Mouse (Mus musculus) frontal cortex, postnatal 10 days (tissue): Measurements from ENCODE around the gene Fhdc1.

ENCODE experiments used
- DNase-seq, 2 experiments: peaks; one replicate each; pipeline ENCODE4 v3.0.0; 2022; ENCODE audit warnings: low spot score in 2 of 2, mixed read lengths in 1 of 2

The Fhdc1 gene

DNA sequence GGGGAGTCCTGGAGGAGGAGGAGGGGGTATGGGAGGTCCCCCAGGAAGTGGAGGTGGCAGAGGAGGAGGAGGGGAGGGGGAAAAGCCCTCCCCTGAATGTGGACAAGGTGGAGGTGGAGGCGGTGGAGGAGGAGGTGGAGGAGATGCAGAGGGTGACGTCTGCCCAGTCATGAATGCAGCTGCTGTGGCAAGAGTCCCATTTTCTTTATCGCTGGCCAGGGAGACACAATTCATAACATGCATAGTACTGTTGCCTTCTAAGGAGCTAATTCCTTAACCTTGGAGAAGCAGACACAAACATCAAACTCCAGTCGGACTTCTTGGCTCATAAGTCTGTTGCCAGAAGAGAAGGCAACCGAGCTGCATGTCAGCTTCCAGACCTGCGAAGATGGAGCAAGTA lies 5.8 kb downstream of the Fhdc1 start:
- DNase-seq: no peak

GRCm38 (mm10) chr3:84472955-84473354 lies 7.3 kb downstream of the Fhdc1 start:
- no peak for DNase-seq

- DNase-seq: no peak
Observed at GRCm38 (mm10) chr3:84472527-84472926, 7.7 kb downstream of the Fhdc1 start.

DNA sequence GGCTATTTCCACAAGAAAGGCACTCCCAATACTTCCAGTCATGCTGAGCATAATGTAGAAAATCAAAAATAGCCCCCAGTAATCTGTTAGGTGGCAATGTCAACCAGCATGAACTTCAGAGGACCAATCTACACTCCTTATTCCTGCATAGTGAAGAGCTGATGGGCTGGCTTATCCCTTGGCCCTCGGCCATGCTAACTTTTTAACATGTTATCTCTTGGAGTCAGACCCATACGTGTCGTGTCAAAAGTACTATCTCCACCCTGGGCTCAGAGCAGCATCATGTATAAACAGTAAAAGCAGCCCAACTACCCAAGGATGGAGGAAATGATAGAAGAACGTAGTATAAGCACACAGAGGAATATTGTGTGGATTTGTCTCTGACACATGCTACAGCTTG lies 9.1 kb downstream of the Fhdc1 start:
- DNase-seq: no peak

GRCm38 (mm10) chr3:84468111-84468453 lies 12.1 kb downstream of the Fhdc1 start:
- no peak for DNase-seq

GRCm38 (mm10) chr3:84467419-84468110 lies 12.7 kb downstream of the Fhdc1 start:
- DNase-seq: no peak

DNA sequence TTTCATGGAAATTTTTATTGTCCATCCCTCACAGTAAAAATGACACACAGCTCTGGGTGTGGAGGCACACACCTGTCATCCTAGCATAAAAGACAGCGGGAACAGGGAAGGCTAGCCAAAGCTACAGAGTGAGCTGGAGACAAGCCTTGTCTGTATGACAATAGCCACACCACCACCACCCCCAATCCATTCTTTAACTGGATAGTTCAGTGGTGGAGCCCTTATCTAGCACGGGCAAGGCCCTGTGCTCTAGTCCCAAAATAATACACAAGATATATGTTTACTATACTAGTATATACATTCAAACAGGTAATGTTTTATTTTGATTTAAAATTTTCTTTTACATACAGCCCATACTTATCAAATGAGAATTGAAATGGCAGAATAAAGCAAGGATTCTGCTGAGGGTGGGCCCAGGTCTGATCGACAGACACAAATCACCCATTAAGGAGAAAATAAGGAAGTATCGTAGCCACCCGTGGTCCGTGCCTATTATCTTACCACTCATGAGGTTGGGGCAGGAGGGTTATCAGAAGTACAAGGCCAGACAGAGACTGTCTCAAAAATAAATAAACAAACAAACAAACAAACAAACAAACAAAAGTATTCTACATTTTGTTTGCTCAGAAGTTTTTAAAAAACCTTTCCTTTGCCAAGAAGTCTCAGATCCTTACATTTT lies 14.3 kb downstream of the Fhdc1 start:
- no peak for DNase-seq

DNA sequence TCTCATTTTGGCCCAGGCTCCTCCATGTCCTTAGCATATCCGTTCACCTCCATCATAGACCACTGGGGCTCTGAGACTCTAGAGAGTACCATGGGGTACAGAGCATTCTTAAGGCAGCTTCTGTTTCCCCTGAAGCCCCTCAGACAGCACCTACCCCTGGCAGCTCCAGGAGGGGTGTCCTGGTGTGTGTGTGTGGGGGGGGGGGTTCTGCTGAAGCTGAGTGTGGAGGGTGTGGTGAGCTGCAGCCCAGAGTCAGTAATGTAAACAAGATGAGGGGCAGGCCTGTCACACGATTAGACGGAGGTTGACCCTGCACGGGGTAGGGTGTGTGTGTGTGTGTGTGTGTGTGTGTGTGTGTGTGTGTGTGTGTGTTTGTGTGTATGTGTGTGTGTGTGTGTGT lies 18.5 kb downstream of the Fhdc1 start:
- DNase-seq: no peak

- DNase-seq: no peak
Observed at GRCm38 (mm10) chr3:84460952-84461351, 19.3 kb downstream of the Fhdc1 start.

- DNase-seq: no peak
Observed at GRCm38 (mm10) chr3:84460499-84460898, 19.7 kb downstream of the Fhdc1 start.

DNA sequence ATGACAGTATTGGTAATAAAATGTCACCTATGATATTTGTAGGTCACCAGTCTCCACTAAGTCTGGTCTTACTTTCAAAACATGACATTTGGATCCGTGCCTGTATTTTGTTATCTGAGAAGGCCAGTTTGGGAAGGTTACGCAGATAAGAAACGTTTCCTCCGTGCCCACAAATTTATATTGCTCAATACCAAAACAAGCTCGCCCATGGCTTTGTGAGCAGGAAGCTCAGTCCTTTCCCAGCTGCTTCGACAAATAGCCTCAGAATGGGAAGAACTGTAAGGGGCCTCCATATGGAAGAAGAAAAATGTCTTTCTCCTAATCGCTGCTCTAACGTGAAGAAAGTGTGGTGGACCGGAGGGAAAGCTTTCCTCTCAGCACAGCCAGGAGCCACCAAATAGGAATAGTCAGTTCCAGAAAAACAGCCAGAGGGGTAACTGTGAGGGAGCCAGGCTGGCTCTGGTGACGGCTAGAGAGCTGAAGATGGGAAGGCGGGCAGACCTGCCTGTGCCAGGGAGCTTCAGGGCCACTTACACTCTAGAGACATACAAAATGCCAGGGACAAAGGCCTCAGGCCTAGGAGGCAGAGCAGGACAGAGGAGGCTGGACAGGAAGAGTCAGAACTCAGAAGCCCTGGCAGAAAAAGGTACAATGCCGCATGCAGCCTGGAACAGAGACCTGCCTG lies 24.4 kb downstream of the Fhdc1 start:
- DNase-seq: no peak

GRCm38 (mm10) chr3:84450651-84451050 lies 29.6 kb downstream of the Fhdc1 start:
- DNase-seq: no peak

DNA sequence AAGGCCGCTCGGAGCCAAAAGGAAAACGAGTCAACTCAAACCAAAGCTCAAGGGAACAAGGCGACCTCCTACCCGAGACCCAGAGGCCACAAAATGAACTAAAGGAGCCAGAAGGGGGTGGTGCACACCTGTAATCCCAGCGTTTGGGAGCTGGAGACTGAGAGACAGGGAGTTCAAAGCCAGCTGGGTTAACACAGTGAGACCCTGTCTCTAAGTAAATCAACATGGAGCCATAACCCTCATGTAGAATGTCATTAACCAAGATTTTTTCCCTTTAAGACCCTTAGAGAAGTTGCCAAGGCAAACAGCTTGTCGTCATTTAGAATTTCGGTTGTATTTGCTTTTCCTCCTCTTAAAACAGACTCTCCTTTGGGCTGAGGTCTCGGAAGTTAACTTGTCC lies 31.2 kb downstream of the Fhdc1 start:
- no peak for DNase-seq

DNA sequence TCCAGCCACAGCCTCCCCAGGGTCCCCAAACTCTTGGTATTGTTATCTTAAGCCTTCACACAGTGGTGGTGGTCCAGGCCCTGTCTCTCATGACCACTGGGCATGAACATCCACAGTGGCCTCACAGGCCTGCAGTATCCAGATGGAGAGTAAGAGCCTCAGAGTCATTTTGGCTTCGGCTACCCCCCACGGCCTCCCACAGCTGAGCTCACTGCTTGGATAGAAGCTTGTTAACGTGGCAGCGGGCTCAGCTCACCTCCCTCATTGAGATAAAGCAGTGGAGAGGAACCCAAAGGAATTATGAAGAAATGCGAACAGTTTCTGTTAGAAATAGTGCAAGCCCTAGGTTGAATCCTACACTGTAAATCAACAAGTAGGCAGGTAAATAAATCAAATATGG lies 32.4 kb downstream of the Fhdc1 start:
- DNase-seq: no peak

DNA sequence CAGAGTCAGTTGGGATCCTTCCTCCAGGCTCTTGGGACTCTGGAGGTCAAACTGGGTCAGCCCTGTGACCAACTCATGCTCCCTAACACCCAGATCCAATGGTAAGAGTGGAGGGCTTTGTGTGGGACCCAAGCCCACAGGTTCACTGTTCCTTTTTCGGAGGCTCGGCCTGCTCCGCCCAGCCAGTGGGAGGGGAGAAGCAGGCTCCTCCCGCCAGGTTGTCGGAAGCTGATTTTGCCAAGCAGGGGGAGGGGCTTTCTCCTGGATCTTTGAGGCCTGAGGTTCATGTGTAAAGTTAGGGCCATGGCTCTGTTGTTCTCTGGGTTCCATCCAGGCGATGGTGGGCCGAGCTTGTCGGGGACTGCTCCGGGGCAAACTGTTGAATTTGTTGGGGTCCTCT lies 34.4 kb downstream of the Fhdc1 start:
- DNase-seq: no peak

DNA sequence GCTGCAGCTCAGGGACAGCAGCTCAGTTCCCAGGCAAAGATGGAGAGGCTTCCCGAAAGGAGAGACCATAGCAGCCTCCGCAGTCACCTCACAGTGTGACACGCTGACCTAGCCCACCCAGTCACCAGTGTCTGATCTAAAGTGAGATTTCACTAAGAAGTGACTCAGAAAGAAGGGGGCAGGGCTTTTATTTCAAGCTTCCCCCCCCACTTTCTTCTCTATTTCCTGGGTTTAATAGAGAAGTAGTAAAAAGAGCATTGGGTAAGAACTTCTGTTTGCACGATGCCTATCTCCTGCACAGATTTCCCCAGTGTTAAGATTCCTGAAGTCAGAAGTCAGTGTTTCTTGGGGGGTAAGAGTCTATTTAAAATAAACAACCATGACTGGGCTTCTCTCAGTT lies 37.3 kb downstream of the Fhdc1 start:
- no peak for DNase-seq

DNA sequence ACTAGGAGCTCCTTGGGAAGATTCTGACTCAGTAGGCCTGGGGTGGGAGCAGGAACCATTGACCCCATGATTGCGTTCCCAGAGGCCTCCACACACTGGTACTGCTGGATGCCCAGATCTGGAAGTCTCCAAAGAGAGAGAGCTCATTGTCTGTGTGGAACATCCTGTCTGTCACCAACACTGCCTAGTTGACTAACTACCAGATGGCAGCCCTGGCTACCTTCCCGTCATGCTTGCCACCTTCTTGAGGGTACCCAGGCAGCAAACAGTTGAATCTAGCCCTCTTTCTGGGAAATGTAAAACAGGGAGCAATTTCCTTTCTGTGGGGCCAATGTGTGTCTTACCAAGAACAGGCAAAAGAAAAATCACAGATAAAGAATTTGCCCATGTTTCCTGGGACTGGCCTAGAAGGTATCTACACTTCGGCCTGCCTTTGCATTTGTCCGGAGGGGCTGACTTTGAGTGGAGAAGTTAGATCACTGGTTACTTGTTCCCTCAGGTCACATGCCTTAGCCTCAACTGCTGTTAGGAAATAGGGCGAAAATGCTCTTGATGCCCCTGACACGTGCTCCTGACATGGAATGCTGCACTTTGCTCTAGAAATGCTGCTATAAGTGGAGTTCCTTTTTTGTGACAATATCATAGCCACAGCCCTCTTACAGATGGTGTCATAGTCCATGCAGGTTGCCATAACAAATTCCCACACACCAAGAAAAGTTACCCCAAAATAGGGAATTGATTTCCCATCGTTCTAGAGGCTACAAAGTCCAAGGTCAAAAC lies 40.6 kb downstream of the Fhdc1 start:
- no peak for DNase-seq

GRCm38 (mm10) chr3:84438840-84439239 lies 41.4 kb downstream of the Fhdc1 start:
- no peak for DNase-seq

GRCm38 (mm10) chr3:84438118-84438517 lies 42.1 kb downstream of the Fhdc1 start:
- peak; percentile 53 to 61 for DNase-seq

GRCm38 (mm10) chr3:84436947-84437346 lies 43.3 kb downstream of the Fhdc1 start:
- no peak for DNase-seq

DNA sequence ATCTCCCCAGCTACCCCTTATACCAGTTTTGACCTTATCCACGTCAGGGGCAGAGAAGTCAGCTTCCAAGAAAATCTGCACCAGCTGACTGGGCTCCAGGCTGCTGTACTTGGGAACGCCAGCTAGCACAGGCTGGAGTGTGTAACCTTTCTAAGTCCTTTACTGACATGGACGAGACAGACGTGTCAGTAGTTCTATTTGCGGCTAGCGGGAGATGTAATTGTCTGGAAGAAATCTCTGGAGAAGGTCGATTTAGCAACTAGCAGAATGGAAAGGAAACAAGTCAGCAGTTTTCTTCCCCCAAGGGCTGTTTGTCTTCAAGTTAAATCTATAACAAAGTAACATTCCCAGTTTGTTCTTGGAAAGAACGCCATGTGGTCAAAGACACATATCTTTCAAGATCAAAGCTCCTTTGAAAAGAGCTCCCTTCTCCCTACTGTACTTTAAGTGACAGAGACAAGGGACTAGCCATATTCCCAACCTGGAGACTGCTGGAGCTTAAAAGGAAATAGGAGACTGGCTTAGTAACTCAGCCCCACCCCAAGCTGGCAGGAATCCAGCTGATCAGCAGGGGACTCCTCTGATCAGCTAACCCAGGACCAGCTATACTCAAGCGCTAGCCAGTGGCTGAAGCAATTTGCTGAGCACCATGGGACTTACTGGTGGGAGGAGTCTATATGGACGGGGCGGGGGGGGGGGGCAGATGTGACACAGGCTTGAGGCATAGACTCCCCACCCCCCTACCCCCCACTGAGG lies 44.8 kb downstream of the Fhdc1 start:
- no peak for DNase-seq
